Mouse (Mus musculus): ENCODE data around the gene Lypd6.

The Lypd6 gene

DNA sequence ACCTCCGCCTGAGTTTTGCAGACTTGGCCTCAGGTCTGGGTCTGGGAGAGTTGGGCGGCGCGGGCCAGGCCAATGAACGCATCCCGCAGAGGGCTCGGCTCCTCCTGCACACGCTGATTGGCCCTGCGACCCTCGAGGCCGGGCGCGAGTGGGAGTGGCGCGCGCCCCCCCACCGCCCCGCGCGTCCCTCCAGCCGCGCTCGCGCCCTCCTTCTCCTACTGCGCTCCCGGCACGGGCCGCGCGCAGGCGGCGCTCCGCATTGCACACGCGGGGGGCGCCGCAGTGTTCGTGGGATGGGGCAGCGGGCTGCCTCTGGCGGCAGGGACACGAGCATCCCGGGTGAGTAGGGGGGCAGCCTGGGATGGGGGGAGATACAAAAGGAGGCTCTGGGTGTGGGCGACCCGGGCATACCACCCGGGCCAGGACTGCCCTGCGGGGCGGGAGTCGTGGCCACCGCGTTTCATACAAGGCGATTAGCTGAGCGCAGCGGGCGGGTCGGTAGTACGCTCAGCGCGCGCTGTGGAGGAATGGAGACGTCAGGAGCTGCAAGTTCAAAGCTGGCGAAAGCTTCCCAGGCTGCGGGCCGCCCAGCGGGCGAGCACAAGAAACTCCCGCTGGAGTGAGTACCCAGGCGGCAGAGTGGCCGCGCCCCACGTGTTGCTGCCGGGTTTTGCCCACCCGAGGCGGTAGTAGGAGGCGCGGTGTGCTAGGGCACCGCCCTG, at the start of gene Lypd6:
Lypd6 (plus strand) TSS at position 184 of the 722 bp plus-strand sequence.
- WGBS, result under 1% methylated on average over 76 of the region's 76 CpGs

DNA sequence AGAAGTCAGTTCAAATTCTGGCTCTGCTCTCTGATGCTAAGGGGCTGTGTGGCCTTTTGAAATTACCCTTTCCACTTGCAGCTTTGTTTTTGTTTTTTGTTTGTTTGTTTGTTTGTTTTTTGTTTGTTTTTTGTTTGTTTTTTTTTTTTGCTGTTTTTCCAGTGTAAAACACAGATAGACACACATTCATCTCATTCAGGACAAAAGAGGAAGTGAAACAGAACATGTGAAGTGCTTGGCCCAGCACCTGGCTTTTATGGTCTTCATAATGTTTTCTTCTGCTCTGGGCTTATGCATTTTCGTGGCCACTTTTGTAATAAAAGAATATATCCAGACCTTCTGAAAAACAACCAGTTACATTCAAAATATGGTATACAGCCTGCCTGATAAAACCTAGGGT, 46.8 kb upstream of the Lypd6 start:
- WGBS, result 80% methylated on average over 1 of the region's 1 CpGs

DNA sequence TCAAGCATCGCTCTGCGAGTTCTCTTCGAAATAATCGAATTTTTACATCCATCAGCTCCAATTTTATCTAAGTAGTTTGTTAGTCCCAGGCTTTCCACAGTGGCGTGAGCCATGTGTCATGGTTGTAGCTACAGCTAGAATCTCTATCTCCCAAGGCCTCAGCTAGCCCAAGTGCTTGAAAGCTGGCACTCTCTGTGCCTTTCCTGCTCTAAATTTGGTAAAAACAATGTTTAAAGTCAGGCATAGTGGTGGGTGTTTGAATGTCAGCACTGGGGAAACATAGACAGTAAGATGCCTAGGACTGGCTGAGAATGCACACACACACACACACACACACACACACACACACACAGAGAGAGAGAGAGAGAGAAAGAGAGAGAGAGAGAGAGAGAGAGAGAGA, 40.7 kb upstream of the Lypd6 start:
- 73% methylated on average over 5 of the region's 5 CpGs for WGBS

DNA sequence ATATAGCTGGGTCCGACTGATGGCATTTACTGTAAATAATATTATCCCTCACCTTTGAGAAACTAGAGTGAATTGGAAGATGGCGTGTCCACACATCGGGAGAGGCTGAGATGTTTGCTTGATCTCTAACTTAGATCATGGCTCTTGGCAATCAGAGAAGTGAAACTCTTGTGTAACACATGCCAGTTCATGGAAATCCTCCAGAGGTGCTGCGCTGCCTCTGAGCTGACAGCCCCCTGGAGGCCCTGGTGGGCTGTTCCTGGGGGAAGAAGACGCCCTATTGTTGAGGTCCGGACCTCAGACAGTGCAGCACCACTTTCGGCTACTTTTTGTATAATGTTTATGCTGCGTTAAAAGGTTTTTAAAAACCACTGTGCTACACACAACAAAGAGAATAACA, 37.3 kb upstream of the Lypd6 start:
- WGBS, result 85% methylated on average over 8 of the region's 8 CpGs

DNA sequence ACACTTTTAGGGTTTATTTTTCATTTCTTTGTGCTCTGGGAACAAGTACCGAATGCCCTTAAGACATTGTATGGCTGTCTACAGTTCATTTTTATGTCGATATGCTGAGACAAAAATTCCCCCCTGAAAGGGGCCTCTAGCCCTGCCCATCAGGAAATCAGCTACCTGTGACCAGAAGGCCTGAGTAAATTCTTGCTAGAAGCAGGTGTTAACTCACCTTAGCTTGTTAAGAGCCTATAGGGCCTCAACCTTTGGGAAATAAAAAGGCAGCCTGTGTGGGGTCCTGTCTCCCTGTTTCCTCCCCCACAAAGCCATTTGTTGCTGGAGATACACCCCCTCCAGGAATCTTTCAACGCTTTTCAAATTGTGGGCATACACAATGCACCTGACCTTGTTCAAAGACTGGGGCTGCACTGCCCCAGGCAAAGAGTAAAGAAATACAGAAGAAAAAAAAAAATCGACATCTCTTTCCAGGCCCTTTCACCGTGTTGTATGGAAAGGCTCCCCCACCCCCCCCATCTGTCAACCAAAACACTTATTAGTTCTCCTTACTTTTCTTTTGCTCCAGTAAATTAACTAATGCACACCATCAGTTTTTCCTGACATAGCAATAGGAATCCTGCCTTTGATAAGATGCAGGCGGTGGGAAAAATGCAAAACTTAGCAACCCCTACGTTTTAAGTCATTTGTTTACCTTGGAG, 21.9 kb upstream of the Lypd6 start:
- WGBS, result 58% methylated on average over 7 of the region's 7 CpGs

DNA sequence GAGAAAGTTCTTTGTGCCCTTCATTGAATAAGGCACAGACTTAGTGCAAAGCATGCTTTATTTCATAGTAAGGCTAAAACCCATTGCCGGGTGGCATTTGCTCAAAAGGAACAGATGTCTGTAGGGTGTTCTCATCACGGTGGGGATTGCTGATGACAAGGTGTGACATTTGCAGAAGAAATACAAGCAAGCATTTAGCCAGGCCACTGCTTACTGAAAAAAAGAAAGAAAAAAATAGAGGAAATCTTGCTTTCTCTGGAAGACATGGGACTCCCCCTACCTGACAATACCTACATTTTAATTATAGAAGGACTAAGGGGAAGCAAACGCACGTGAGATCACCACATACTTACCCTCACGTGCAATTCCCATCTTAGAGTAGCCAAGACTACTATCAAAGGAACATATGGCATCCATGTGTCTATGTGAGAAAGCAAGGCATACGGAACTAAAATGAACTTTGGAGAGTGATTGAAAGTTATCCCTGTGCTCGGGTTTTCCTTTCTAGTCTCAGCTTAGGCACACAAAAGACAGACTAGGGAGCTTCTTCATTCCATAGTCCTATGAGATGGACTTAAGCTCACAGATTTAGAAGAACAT, 21.3 kb upstream of the Lypd6 start:
- WGBS, result 53% methylated on average over 7 of the region's 7 CpGs

DNA sequence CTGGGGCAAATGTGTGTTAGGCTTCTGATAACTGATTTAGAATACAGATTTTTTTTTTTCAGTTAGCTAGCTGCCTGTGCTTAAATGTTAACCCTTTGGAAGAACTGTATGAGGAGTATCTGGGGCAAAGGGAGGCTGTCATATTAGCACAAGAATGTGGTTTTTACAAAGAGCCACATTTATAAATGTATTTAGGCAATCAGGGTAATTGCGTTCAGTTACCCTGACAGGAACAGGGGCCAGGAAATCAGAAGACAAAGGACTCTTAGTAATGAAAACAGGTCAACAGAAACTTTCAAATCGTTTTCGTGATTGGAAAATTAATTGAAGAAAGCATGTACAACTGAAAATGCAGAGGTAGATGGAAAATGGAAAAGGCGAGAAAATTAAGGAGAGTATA, 20.4 kb upstream of the Lypd6 start:
- WGBS, result 79% methylated on average over 4 of the region's 4 CpGs

DNA sequence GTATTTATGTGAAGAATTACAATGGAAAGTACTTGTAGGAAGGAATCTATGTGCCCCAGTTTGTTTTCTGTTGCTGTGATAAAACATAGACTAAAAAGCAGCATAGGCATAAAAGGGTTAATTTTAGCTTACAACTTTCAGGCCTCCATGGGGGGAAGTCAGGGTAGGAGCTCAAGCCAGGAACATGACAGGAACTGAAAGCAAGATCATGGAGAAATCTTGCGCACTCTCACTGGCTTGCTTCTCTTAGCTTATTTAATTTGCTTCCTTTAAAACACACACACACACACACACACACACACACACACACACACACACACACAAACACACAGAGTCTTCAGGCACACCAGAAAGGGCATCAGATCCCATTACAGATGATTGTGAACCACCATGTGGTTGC, 12.3 kb upstream of the Lypd6 start:
- 81% methylated on average over 1 of the region's 1 CpGs for WGBS

DNA sequence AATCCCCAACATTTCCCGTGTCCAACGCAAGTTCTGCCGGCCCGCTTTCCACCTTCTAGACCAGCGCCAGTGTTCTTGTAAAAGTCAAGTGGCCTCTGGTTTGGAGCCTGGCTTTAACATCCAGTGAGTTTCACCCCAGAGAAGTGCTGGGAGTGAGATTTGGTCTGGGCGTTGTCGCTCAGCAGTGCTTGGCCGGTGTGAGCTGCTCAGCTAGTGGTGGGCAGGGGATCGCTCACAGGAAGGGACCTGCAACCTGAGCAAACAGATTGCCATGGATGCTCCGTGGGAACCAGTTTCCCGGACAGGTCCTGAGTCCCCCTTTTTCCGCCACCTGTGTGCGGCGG, 355 bp upstream of the Lypd6 start:
- 5% methylated on average over 14 of the region's 14 CpGs for WGBS

DNA sequence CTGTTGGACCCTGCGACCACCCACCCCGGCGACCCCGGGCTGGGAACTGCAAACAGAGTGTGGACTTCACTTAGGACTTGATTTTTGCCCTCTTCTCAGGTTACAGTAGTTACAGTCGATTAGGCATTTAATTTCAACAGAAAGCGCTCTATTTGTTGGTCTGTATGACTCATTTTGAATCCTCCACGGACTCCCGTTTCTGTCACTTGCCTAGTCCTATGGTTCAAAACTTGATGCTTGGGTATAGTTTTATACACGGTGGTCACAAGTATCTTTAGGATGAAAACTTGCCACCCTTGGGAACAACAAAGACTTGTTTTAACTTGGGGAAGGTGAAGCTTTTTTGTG, 713 bp downstream of the Lypd6 start:
- 3% methylated on average over 9 of the region's 9 CpGs for WGBS

DNA sequence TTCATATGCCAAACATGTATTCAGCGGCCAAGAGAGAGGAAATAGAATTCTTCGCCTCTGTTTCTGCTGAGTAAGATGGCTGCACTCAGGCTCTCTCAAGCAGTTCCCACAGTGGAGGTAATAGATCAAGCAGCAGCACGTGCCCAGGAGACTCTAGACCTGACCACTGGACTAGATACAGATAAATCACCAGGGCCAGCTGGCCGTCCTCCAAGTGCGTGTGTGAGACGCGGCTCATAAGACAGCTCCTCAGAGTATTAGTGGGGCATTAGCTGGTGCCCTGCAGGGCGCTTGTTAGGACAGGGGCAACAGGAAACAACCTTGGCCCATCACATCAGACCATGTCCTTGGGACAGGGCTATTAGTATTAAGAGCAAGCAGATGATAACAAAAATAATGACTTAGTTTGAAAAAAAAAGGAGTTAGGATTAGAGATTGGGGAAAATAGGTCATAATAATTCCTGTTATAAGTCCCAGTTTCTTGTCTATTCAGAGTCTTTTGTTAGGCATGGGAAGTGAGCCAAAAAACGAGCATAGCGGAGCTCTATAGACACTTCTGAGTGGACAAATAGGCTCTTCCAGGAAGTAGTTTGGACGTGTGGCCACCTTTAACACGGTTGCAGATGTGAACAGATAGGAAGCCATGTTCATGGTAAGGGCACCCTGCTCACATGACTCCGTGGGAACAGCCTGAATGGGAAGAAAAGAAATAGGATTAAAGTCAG, 3.5 kb downstream of the Lypd6 start:
- 58% methylated on average over 13 of the region's 13 CpGs for WGBS

DNA sequence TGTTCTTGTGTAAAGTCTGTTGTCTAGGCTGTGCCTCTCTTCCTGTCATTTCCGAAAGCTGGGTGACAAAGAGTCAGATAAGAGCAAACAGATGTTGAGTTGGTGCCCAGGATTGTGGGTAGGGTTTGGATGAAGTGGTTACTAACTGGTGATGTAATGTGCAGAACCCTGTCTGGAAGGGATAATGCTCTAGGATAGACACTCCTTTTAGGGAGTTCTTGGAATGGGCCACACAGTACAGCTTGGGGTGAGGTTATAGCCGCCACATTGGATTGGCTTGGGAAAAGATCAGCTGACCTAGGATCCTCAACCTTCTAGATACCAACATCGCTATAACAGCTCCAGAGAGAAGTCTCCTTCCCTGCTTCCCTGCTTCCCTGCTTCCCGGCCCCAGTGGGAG, 5.9 kb downstream of the Lypd6 start:
- 91% methylated on average over 4 of the region's 4 CpGs for WGBS

DNA sequence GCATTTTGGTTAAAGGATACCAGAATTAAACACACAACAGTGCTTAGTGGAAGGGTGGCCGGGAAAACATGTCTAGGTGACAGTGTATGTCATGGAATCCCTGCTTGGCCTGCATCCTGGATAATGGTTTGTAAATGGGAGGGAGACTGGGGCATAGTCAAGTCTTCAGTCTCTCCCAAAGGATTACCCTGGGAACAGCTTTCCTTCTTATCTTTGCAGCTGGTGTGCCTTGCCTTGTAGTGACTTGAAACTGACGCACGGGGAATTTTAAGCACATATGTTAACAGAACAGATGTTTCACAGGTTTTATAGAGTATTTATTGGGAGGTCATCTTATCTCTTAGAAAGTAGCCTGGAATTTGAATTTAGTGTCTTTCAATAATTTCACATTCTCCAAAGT, 18.5 kb downstream of the Lypd6 start:
- WGBS, result 80% methylated on average over 3 of the region's 3 CpGs

DNA sequence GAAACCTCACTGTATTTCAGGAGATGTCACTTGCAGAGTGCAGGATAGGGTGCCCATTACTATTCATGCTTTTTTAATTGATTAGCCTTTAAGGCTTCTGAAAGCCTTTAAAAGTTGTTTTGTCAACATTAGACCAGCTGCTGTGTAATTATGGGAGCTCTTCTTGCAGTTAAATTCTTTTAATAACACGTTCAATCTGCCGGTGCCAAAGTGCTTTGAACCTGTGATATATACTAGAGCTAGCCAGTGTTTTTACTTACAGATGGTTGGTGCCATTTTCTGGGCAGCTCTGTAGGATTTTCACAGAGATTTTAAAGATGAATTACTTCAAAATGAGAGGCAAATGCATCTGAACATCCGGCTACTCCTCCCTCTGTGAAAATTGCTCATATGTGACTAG, 21.5 kb downstream of the Lypd6 start:
- 52% methylated on average over 3 of the region's 3 CpGs for WGBS

DNA sequence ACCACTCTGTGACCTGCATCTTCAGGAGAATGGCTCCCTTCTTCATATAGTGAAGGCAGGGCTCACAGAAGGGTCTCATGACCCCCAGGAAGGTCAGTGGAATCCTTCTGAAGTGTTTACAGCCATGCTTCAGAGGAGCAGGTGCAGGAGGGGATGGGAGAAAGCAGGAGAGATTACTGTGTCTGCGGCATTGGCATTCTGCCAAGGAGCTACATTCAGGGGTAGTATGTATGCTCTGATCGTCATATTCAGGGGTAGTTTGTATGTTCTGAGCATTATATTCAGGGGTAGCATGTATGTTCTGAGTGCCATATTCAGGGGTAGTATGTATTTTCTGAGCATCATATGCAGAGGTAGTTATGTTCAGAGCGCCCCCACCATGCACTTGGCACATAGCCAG, 30.1 kb downstream of the Lypd6 start:
- WGBS, result 59% methylated on average over 3 of the region's 3 CpGs

DNA sequence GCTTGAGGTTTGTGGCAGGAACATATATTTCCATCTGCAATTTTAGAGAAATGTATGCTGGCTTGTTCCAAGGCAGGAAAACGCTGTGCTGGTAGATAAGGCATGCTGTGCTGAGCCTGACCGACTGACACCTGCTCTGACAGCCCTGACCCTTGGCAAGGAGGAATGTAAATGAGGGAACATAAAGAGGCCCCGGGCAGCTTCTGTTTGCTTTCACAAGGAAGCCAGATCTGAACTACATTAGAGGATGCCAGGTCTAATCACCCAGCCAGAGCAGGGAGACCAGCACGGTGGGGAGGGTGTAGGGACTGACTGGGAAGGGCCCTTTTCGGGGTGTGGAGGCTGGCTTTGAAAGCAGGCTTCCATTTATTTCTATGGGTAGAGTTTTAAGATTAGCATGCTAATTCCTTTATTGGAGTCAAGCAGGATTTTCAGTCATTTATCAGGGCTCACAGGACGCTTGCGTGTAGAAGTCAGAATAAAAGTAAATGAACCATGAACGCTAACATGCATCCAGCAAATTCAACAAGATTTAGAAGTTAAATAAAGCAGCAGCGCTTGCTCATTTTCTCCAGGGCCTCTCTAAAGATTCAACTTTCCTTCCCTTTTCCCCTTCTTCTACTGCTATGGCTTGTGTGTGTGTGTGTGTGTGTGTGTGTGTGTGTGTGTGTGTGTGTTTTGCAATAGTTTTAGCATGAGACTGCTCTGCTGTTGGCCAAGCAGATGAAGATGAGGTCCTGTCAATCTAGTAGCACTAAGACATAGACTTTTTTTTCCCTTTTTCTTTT, 34.3 kb downstream of the Lypd6 start:
- WGBS, result 54% methylated on average over 9 of the region's 9 CpGs

DNA sequence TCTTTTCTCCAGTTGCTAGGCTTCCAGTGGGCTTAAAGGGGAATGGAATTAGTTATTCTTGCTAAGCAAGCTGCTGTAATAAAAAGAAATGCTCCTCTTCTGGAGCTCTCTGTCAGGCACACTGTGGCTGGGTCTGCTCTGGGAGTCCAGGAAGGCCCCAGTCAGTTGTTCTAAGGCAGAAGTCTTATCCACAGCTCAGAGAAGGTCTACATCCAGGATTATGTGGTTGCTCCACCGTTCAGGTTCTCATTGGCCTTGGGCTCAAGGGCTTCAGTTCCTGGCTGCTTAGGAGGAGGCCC, 34.9 kb downstream of the Lypd6 start:
- 75% methylated on average over 1 of the region's 1 CpGs for WGBS

DNA sequence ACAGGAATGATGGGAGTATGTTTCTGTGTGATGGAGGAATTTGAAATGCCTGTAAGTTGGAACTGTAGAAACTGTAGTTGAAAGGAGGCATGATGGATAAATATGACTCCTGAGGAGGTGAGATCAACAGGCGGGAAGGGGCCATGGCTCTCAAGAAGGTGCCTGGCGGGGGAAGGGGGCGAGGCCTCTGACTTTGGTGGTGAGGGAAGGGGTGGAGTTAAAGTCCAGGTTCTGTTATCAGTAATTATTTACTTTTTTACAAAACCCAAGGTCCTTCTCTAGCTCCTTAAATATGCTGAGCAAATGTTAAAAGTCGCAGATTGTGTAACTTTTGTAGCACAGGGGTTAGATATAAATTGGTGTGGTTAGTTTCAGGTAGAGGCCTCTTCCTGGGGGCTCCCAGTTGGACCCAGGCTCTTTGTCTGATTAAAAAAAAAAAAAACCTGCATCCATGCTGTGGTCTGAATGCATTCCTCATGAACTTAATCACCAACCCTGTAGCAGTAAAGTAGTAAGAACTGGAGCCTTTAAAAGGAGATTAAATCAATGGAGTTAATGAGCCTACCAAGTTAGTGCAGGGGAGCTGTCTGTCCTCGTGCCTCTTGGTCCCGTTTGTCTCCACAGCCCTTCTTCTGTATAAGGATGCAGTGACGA, 37.7 kb downstream of the Lypd6 start:
- WGBS, result 85% methylated on average over 7 of the region's 7 CpGs

DNA sequence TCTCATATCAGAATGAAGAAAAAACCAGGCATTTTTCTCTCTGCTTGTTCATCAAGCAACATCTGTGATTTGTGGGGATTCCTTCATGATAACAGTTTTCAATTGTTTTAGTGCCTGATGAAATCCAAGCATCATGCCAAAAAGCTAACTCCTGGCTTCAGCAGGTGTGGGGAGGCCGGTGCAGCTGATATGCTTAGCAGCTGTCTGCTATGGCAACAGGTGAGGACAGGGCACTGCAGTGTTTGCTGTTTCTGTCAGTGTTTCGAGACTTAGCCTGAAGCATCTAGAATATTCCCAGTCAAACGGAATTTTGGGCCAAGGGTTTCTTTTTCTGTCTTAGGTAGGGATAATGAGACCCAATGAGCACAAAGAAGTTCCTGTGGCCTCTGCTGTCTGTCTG, 39.4 kb downstream of the Lypd6 start:
- WGBS, result 82% methylated on average over 3 of the region's 3 CpGs

DNA sequence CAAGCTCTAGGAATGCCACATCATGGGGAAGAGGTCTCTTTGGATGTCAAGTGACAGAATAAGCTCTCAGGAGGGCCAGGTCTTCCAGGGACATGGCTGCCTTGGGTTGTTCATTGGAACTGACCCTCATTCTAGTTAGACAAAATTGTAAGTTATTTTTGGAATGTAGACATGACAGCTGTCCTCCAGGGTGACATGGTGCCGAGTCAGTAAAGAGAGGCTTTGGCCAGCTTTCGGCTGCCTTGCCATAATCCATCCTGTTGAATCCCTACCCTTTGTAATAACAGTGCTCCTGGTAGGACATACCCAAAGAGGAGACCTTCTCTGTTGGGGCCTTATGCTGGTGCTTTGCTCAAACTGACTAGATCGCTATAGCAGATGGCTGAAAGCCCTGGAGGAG, 39.8 kb downstream of the Lypd6 start:
- WGBS, result 96% methylated on average over 3 of the region's 3 CpGs

DNA sequence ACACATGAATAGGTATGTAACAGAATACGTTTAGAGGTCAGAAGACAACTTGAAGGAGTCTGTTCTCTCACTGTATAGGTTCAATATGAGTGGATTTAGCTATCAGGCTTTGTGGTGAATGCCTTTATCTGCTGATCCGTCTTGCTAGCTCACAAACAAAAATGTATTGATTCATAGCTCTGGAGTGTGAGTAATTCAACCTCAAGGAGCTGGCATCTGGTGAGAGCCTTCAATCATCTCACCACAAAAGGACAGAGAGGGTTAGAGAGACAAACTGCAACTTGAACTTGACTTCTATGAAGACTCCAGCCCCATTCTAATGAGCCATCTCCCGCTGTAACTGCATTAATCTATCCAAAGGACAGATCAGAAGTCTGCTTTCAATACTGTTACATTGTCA, 40.6 kb downstream of the Lypd6 start:
- WGBS, result 88% methylated on average over 3 of the region's 3 CpGs

DNA sequence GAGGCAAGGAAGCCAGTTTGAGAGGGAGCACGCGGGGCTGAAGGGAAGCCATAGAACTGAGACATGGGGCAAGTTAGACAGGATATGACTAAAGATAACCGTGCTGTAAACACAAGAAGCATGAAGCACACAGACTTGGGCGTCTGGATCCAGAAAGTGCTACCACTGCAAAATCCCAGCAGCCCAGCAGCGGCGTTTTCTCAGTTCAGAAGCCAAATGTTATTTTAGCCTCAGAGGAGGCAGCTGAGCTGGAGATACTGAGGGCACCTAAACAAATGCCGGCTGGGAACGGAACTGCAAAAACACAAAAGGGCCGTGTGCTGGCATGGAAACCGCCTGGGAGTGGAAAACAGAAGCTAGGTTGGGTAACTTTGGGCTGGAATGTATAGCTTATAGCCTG, 43.9 kb downstream of the Lypd6 start:
- WGBS, result 28% methylated on average over 10 of the region's 10 CpGs
